In the genomic region with DNA sequence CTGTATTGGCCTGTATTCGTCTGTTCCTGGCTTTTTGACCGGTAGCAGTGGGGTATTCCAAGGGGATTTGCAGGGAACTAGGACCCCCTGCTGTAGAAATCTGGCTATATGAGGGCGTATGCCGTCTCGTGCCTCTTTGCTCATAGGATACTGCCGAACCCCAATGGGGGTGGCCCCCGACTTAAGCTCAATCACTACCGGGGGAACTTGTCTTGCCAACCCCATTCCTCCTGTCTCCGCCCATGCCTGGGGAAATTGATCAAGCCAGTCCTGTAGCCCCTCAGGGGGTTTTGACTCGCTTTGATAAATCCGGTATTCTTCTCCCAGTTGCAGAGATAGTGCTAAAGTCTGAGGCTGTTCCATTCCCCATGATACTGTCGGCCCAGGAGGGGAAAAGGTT, we compare ENCODE assay signal across 8 mouse cellular contexts.
A peak's percentile ranks its signal among the peaks of the same experiment; 100 is the strongest.
DNase-seq lines count a peak whose midpoint lies in the region; ATAC-seq and TF ChIP-seq lines count a peak whose summit lies in the region.

No protein-coding gene starts in this region.

- WGBS in thymus, adult 2 months, result 65% methylated on average over 12 of the region's 12 CpGs
- 69% methylated on average over 12 of the region's 12 CpGs for WGBS in hindbrain, embryonic 12.5 days
- 72% methylated on average over 12 of the region's 12 CpGs for WGBS in midbrain, postnatal 0 days

- no peaks in the 10 kb centered on the region for H3K36me3 ChIP-seq in thymus, adult 2 months (ENCODE audit: control insufficient read depth, insufficient read depth, low read length)
- peaks cover 16% of the 10 kb centered on the region; the same call in 1 of the 2 replicates for H3K36me3 ChIP-seq in hindbrain, embryonic 12.5 days
- no peaks in the 10 kb centered on the region for H3K36me3 ChIP-seq in midbrain, postnatal 0 days (ENCODE audit: insufficient read depth, low read length)

- no peak for TF ChIP-seq POLR2A in thymus, adult 2 months (IDR thresholded peaks at IDR 0.05; ENCODE audit: control insufficient read depth, extremely low read depth, insufficient read depth, low read length, poor library complexity)

- no peaks in the 10 kb centered on the region for H3K27me3 ChIP-seq in thymus, adult 2 months (ENCODE audit: control insufficient read depth, insufficient read depth, low read length)
- H3K27me3 ChIP-seq in hindbrain, embryonic 12.5 days, result peaks cover 23% of the 10 kb centered on the region
- H3K27me3 ChIP-seq in midbrain, postnatal 0 days (ENCODE audit: insufficient read depth, low read length), result no peaks in the 10 kb centered on the region

- no peak overlapping the region for H3K4me3 ChIP-seq in thymus, adult 2 months (ENCODE audit: control insufficient read depth, insufficient read depth, low read length)
- H3K4me3 ChIP-seq in hindbrain, embryonic 12.5 days, result no peak overlapping the region
- H3K4me3 ChIP-seq in midbrain, postnatal 0 days (ENCODE audit: low read depth, low read length), result no peak overlapping the region

- H3K4me1 ChIP-seq in thymus, adult 2 months (replicated peaks; ENCODE audit: control insufficient read depth, insufficient read depth, low read length), result no peaks in the 10 kb centered on the region
- no peaks in the 10 kb centered on the region for H3K4me1 ChIP-seq in hindbrain, embryonic 12.5 days
- H3K4me1 ChIP-seq in midbrain, postnatal 0 days (ENCODE audit: insufficient read depth, low read length), result no peaks in the 10 kb centered on the region

- DNase-seq in embryo, embryonic 10 days (ENCODE audit: low spot score), result peak; percentile 7
- no peak for DNase-seq in embryo, embryonic 9.5 days (ENCODE audit: extremely low spot score)
- DNase-seq in thymus, adult 2 months, result peak; percentile 5
- DNase-seq in thymus, postnatal 14 days, result no peak
- DNase-seq in midbrain, postnatal 0 days (ENCODE audit: low spot score), result peak; percentile 0
- DNase-seq in ovary, postnatal 10 days (ENCODE audit: low spot score), result no peak
- DNase-seq in right cerebral cortex, postnatal 4 days, result no peak

- peak; percentile 23 for ATAC-seq in hindbrain, embryonic 12.5 days (ENCODE audit: low FRiP score)
- peak; percentile 13; the same call in 1 of the 2 replicates for ATAC-seq in midbrain, postnatal 0 days (ENCODE audit: low FRiP score)

- no peak overlapping the region for H3K9ac ChIP-seq in hindbrain, embryonic 12.5 days
- H3K9ac ChIP-seq in midbrain, postnatal 0 days (replicated peaks; ENCODE audit: low read length, poor library complexity, severe bottlenecking), result no peak overlapping the region

- H3K9me3 ChIP-seq in hindbrain, embryonic 12.5 days (replicated peaks), result peaks cover 77% of the 10 kb centered on the region
- H3K9me3 ChIP-seq in midbrain, postnatal 0 days (ENCODE audit: low read length), result peaks cover 76% of the 10 kb centered on the region

- H3K27ac ChIP-seq in thymus, adult 2 months (ENCODE audit: control insufficient read depth, insufficient read depth, low read length), result no peak overlapping the region
- H3K27ac ChIP-seq in hindbrain, embryonic 12.5 days, result no peak overlapping the region
- H3K27ac ChIP-seq in midbrain, postnatal 0 days (ENCODE audit: low read depth, low read length), result no peak overlapping the region

- no peak for TF ChIP-seq CTCF in thymus, adult 2 months (IDR thresholded peaks at IDR 0.05; ENCODE audit: borderline replicate concordance, control insufficient read depth, extremely low read depth, insufficient read depth, low read length, poor library complexity)
- TF ChIP-seq CTCF in midbrain, postnatal 0 days (IDR thresholded peaks at IDR 0.05), result no peak

- H3K4me2 ChIP-seq in hindbrain, embryonic 12.5 days (replicated peaks), result no peak overlapping the region
- no peak overlapping the region for H3K4me2 ChIP-seq in midbrain, postnatal 0 days (ENCODE audit: low read depth, low read length, poor library complexity, severe bottlenecking)

Comparison
In these comparisons a context has a peak if more than half of its experiments do, and no peak if none do; other contexts are left out.
1. DNase-seq: peak in embryo, embryonic 10 days (single experiment), thymus, adult 2 months (single experiment) and midbrain, postnatal 0 days (single experiment); none in embryo, embryonic 9.5 days (single experiment), thymus, postnatal 14 days (single experiment), ovary, postnatal 10 days (single experiment) and right cerebral cortex, postnatal 4 days (single experiment).